Mouse (Mus musculus) liver, postnatal 0 days (tissue): Measurements from ENCODE around the gene Zfyve1. TPM values are rescaled to one million over a fixed set of nuclear protein-coding genes. Genes with fewer than 3 reads are reported as not detected.

Source experiments
- ATAC-seq: fragments of 200-750 bp; cut with Nextera tagmentation; 2 replicates; pipeline ENCODE4 v1.8.0; 2017; ENCODE audit warnings: mild to moderate bottlenecking, moderate library complexity
- DNase-seq: peaks from one replicate; pipeline ENCODE4 v3.0.0-alpha.2; 2016
- H3K27ac ChIP-seq: fragments of 300-500 bp; sonication (generic); 2 replicates; pipeline ENCODE4 v1.5.1; 2014; ENCODE audit warnings: antibody characterized with exemption, moderate library complexity, mild to moderate bottlenecking, low read depth
- H3K27me3 ChIP-seq: fragments of 300-500 bp; sonication (generic); 2 replicates; pipeline ENCODE4 v1.6.1; 2014; ENCODE audit warnings: low read length, control low read depth, mixed read lengths; ENCODE audit not compliant: insufficient read depth
- H3K36me3 ChIP-seq: fragments of 300-500 bp; sonication (generic); replicated peaks from 2 replicates; pipeline ENCODE4 v1.6.1; 2014; ENCODE audit warnings: mild to moderate bottlenecking, control low read depth, low read length, moderate library complexity, mixed read lengths; ENCODE audit not compliant: insufficient read depth
- H3K4me1 ChIP-seq: fragments of 300-500 bp; sonication (generic); 2 replicates; pipeline ENCODE4 v1.6.1; 2014; ENCODE audit warnings: antibody characterized with exemption, mild to moderate bottlenecking, control low read depth; ENCODE audit not compliant: insufficient read depth
- H3K4me2 ChIP-seq: fragments of 300-500 bp; sonication (generic); 2 replicates; pipeline ENCODE4 v1.6.1; 2014; ENCODE audit warnings: low read depth, mild to moderate bottlenecking, low read length, moderate library complexity, mixed read lengths
- H3K4me3 ChIP-seq: fragments of 300-500 bp; sonication (generic); 2 replicates; pipeline ENCODE4 v1.5.1; 2014; ENCODE audit warnings: low read depth, low read length
- H3K9ac ChIP-seq: fragments of 300-500 bp; sonication (generic); replicated peaks from 2 replicates; pipeline ENCODE4 v1.6.1; 2014; ENCODE audit warnings: mild to moderate bottlenecking, moderate library complexity
- H3K9me3 ChIP-seq: fragments of 300-500 bp; sonication (generic); 2 replicates; pipeline ENCODE4 v1.6.1; 2016; ENCODE audit warnings: mild to moderate bottlenecking, control low read depth, low read length, mixed read lengths
- CTCF ChIP-seq: sonication (generic); IDR thresholded peaks from 2 replicates; pipeline ENCODE4 v1.5.1; 2016; ENCODE audit warnings: antibody characterized with exemption, low read depth
- EP300 ChIP-seq: IDR thresholded peaks from 2 replicates; pipeline ENCODE4 v1.6.1; 2016; ENCODE audit warnings: antibody characterized with exemption, low read depth, mild to moderate bottlenecking
- WGBS: fragments of 180-500 bp; shearing (Covaris S2); extraction: QIAGEN DNeasy Blood & Tissue Kit; methylation state at CpG from one replicate; pipeline ENCODE4 v1.1.7; 2014; ENCODE audit not compliant: insufficient replicate concordance; 5-methylcytosine and 5-hydroxymethylcytosine counted together
- polyA plus RNA-seq: library from polyadenylated mRNA; unstranded; fragments of >200 nt; fragmentation: Nextera tagmentation; extraction: Ambion mirVana; gene quantifications from 2 replicates; pipeline ENCODE4 v1.2.1, GENCODE M21; 2015

Gene Zfyve1
- polyA plus RNA-seq, 1 experiment from 2014 or later: 6.4 TPM

DNA sequence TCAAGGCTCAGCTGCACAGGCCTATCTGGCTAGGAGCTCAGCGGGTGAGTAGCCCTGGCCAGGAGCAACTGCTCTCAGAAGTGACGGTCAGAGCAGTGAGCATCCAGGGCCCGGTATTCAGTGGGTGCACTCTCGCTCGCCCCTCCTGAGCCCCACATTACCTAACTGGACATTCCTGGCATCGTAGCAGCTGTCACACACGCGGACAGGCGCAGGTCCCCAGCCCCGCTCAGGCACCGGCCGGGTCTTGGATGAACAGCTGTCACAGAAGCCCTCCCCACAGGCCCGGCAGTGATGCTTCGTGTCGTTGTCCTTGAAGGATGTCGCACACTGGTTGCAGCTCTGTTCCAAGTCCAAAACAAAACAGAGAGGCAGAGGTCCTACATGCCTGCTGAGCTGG is 45.7 kb downstream of the Zfyve1 start:
- Histone ChIP-seq H3K36me3 (peaks cover 71% of the 10 kb centered on the region), H3K4me2 (no peak overlapping the region), H3K4me3 (no peak overlapping the region), H3K4me1 (no peaks in the 10 kb centered on the region), H3K9me3 (no peaks in the 10 kb centered on the region), H3K27ac (no peak overlapping the region), H3K27me3 (no peaks in the 10 kb centered on the region), H3K9ac (no peak overlapping the region)
- ATAC-seq (no peak), DNase-seq (no peak)
- WGBS: 91% methylated on average over 16 of the region's 16 CpGs
- TF ChIP-seq EP300 (no peak), CTCF (no peak)

DNA sequence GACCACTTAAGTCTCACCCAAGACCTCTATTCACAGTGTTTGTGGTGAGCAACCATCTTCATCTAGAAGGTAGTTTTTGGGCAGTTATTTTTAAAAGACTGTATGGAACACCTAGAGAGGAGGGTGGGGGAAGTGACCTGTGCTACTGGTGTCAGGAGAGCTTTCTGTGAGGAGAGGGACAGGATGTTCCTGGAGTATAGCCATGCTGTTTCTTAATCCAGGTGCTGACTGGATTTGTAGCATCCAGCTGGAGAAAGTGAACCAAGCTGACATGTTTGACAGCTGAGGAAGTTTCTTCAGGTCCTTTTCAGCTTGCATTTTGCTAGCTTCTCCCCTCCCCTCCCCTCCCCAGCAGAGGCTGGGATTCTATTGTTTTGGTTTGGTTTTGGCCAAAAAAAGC is 52.2 kb downstream of the Zfyve1 start:
- no peak overlapping the region for H3K9ac ChIP-seq
- TF ChIP-seq CTCF (no peak), EP300 (0 out of 2 replicates have a peak, but pooled peaks have one; percentile 53)
- no peaks in the 10 kb centered on the region for H3K9me3 ChIP-seq
- H3K27ac ChIP-seq: peak overlapping the region; percentile 76
- peaks cover 5% of the 10 kb centered on the region for H3K4me1 ChIP-seq
- H3K36me3 ChIP-seq: peaks cover 48% of the 10 kb centered on the region
- DNase-seq (no peak), ATAC-seq (peak; percentile 43)
- H3K4me3 ChIP-seq: no peak overlapping the region
- H3K4me2 ChIP-seq: no peak overlapping the region
- H3K27me3 ChIP-seq: no peaks in the 10 kb centered on the region

DNA sequence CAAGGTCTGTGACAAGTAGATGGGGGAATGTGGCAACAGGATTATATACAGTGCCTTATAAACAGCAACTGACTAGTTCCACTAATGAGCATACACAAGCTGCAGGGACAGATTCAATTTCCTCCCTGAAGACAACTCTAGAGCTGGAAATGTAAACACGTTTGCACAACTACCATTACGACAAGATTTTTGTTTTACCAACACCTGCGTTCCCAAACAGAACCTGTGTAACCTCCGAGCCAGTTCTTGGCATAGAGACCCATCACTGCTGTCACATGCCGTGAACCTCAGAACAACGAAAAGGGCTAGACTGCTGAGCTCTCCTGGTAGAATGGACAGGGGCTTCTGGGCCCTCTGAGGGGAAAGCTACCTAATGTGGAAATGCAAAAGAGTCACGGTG is 53.0 kb downstream of the Zfyve1 start:
- peak; percentile 84 for ATAC-seq
- DNase-seq: peak; percentile 37
- Histone ChIP-seq H3K4me2 (no peak overlapping the region), H3K4me1 (peaks cover 5% of the 10 kb centered on the region), H3K9ac (no peak overlapping the region), H3K27ac (peak overlapping the region; percentile 76), H3K27me3 (no peaks in the 10 kb centered on the region), H3K9me3 (no peaks in the 10 kb centered on the region), H3K36me3 (peaks cover 46% of the 10 kb centered on the region), H3K4me3 (no peak overlapping the region)
- peak; percentile 67; the same call in 1 of the 2 replicates for TF ChIP-seq EP300
- no peak for TF ChIP-seq CTCF
- WGBS: 71% methylated on average over 7 of the region's 7 CpGs

DNA sequence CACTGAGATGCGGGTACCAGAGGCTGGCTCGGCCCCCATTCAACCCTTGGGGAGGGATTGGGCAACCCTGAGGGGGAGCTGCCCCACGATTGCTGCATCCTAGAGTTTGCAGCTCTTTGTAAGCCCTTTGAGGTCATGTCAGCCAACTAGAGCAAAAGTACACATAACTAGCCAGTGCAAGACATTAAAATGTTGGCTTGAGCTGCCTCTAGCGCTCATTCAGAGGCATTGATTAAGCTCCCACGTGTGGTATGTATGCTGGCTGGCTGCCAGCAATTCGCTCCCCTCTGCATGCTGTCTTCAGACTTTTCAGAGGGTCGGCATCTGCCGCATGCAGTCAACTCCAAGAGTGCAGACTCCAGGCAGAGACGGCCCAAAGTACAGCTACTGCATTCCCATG is 61.0 kb downstream of the Zfyve1 start:
- DNase-seq (no peak), ATAC-seq (no peak)
- WGBS: 77% methylated on average over 9 of the region's 9 CpGs
- no peaks in the 10 kb centered on the region for H3K27me3 ChIP-seq
- H3K9me3 ChIP-seq: no peaks in the 10 kb centered on the region
- H3K36me3 ChIP-seq: peaks cover 29% of the 10 kb centered on the region
- H3K9ac ChIP-seq: no peak overlapping the region
- no peak for TF ChIP-seq EP300
- no peak for TF ChIP-seq CTCF
- no peak overlapping the region for H3K4me2 ChIP-seq
- no peak overlapping the region for H3K27ac ChIP-seq
- H3K4me3 ChIP-seq: no peak overlapping the region
- H3K4me1 ChIP-seq: no peaks in the 10 kb centered on the region

DNA sequence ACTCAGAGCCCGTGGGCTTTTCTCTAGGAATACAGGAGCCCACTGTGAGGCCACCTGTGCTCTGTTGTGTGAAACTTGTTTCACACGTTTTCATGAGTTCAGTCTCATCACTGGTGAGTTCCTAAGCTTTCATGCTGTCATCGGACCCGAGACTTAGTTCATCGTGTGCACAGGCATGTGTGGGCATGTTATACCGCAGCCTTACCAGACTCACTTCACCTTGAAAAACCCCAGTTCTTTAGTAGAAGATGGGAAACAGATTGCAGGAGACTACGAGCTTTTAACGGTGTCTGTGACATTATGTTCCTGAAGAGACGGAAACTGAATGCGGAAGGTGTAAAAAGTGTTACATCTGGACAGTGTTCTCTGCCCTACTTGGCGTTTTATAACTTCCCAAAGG is 61.6 kb downstream of the Zfyve1 start:
- no peak overlapping the region for H3K4me2 ChIP-seq
- H3K4me1 ChIP-seq: no peaks in the 10 kb centered on the region
- ATAC-seq: no peak
- H3K36me3 ChIP-seq: peaks cover 27% of the 10 kb centered on the region
- no peak overlapping the region for H3K4me3 ChIP-seq
- no peak for DNase-seq
- H3K9ac ChIP-seq: no peak overlapping the region
- H3K27ac ChIP-seq: no peak overlapping the region
- H3K9me3 ChIP-seq: no peaks in the 10 kb centered on the region
- H3K27me3 ChIP-seq: no peaks in the 10 kb centered on the region
- WGBS: 86% methylated on average over 11 of the region's 11 CpGs
- TF ChIP-seq EP300: no peak
- no peak for TF ChIP-seq CTCF

DNA sequence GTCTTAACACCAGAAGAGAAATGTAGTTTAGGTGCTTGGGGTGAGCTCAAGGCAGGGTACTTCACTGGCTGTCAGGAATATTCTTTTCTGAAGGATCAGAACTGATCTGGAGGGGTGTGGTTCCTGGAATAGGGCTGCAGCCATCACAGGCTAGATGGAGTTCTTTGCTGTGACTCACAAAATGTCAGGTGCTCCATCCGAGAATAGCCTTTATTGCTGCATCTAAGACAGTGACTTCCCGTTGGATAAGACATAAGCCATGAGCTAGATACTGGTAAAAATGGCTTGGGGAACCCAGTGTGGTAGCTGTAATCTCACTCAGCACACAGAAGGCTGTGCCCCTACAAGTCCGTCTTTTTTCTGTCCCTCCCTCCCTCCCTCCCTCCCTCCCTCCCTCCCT is 62.8 kb downstream of the Zfyve1 start:
- no peaks in the 10 kb centered on the region for H3K4me1 ChIP-seq
- no peaks in the 10 kb centered on the region for H3K27me3 ChIP-seq
- no peak overlapping the region for H3K4me3 ChIP-seq
- no peak for ATAC-seq
- no peak overlapping the region for H3K27ac ChIP-seq
- WGBS: 74% methylated on average over 3 of the region's 3 CpGs
- H3K4me2 ChIP-seq: no peak overlapping the region
- no peak for DNase-seq
- H3K9me3 ChIP-seq: no peaks in the 10 kb centered on the region
- peaks cover 19% of the 10 kb centered on the region for H3K36me3 ChIP-seq
- no peak for TF ChIP-seq EP300
- TF ChIP-seq CTCF: no peak
- H3K9ac ChIP-seq: no peak overlapping the region

GRCm38 (mm10) chr12:83532966-83533365 is 64.1 kb downstream of the Zfyve1 start:
- WGBS: 90% methylated on average over 3 of the region's 3 CpGs
- no peaks in the 10 kb centered on the region for H3K27me3 ChIP-seq
- no peak for ATAC-seq
- H3K36me3 ChIP-seq: peaks cover 20% of the 10 kb centered on the region
- H3K9ac ChIP-seq: no peak overlapping the region
- H3K27ac ChIP-seq: no peak overlapping the region
- no peak for DNase-seq
- H3K4me2 ChIP-seq: no peak overlapping the region
- H3K4me1 ChIP-seq: no peaks in the 10 kb centered on the region
- TF ChIP-seq EP300 (no peak), CTCF (no peak)
- no peaks in the 10 kb centered on the region for H3K9me3 ChIP-seq
- no peak overlapping the region for H3K4me3 ChIP-seq
